Mouse (Mus musculus): ENCODE data around the gene Dio1.

The Dio1 gene

GRCm38 (mm10) chr4:107247110-107247509, 59.9 kb downstream of the Dio1 start:
- no peak for DNase-seq (ENCODE audit: low read depth in 1 of 2, low spot score in 2 of 2)

GRCm38 (mm10) chr4:107246040-107246439, 60.9 kb downstream of the Dio1 start:
- no peak for DNase-seq (ENCODE audit: low read depth in 1 of 2, low spot score in 2 of 2)

- DNase-seq (ENCODE audit: low read depth in 1 of 2, low spot score in 2 of 2): no peak
These were observed 61.6 kb downstream of the Dio1 start for GRCm38 (mm10) chr4:107245368-107245767.

GRCm38 (mm10) chr4:107243365-107244333, 63.3 kb downstream of the Dio1 start:
- no peak for DNase-seq (ENCODE audit: low read depth in 1 of 2, low spot score in 2 of 2)
